Mouse (Mus musculus) MEL (cell line): ENCODE data around the gene Naa15.

Experiments used
- BHLHE40 ChIP-seq: IDR thresholded peaks from 2 replicates; pipeline ENCODE4 v1.6.1; 2012; ENCODE audit warnings: low read depth, mild to moderate bottlenecking, inconsistent platforms, low read length, improper control_type of control experiment, borderline replicate concordance
- CHD2 ChIP-seq: IDR thresholded peaks from 2 replicates; pipeline ENCODE4 v1.6.1; 2011; ENCODE audit warnings: low read length, improper control_type of control experiment
- CTCF ChIP-seq, 3 experiments: IDR thresholded peaks in 2 of 3; conservative IDR thresholded peaks in 1 of 3; 2 replicates each; pipeline ENCODE4 v1.5.1; 2011 to 2012; ENCODE audit warnings: low read length in 3 of 3, low read depth in 2 of 3, mild to moderate bottlenecking in 2 of 3, improper control_type of control experiment in 1 of 3, inconsistent platforms in 1 of 3, mixed read lengths in 1 of 3, moderate library complexity in 1 of 3; ENCODE audit not compliant: control insufficient read depth in 1 of 3, insufficient read depth in 1 of 3, poor library complexity in 1 of 3, severe bottlenecking in 1 of 3
- EP300 ChIP-seq, 2 experiments: IDR thresholded peaks; 2 replicates each; pipeline ENCODE4 v1.6.1; 2011; ENCODE audit warnings: improper control_type of control experiment in 2 of 2, low read length in 2 of 2, low read depth in 1 of 2, mild to moderate bottlenecking in 1 of 2
- GABPA ChIP-seq: IDR thresholded peaks from 2 replicates; pipeline ENCODE4 v1.6.1; 2012; ENCODE audit warnings: low read depth, mild to moderate bottlenecking, inconsistent platforms, low read length, improper control_type of control experiment, moderate library complexity
- GATA1 ChIP-seq: IDR thresholded peaks from 2 replicates; pipeline ENCODE4 v1.6.1; 2011; ENCODE audit warnings: low read depth, low read length, improper control_type of control experiment
- MAZ ChIP-seq: IDR thresholded peaks from 2 replicates; pipeline ENCODE4 v1.6.1; 2012; ENCODE audit warnings: low read depth, mild to moderate bottlenecking, inconsistent platforms, low read length, improper control_type of control experiment
- POLR2A ChIP-seq, 2 experiments: IDR thresholded peaks; 2 replicates each; pipeline ENCODE4 v1.6.1; 2011 to 2012; ENCODE audit warnings: low read length in 2 of 2, mild to moderate bottlenecking in 2 of 2, control low read depth in 1 of 2, improper control_type of control experiment in 1 of 2, low read depth in 1 of 2, moderate library complexity in 1 of 2; ENCODE audit not compliant: control insufficient read depth in 1 of 2, insufficient read depth in 1 of 2, poor library complexity in 1 of 2
- SIN3A ChIP-seq: IDR thresholded peaks from 2 replicates; pipeline ENCODE4 v1.6.1; 2012; ENCODE audit warnings: low read length, improper control_type of control experiment, inconsistent platforms
- SMC3 ChIP-seq: IDR thresholded peaks from 2 replicates; pipeline ENCODE4 v1.6.1; 2011; ENCODE audit warnings: low read depth, low read length, improper control_type of control experiment
- USF1 ChIP-seq: IDR thresholded peaks from 2 replicates; pipeline ENCODE4 v1.6.1; 2014; ENCODE audit warnings: low read depth, mild to moderate bottlenecking, inconsistent platforms, low read length, improper control_type of control experiment, moderate library complexity
- ZKSCAN1 ChIP-seq: IDR thresholded peaks from 2 replicates; pipeline ENCODE4 v1.6.1; 2012; ENCODE audit warnings: low read depth, mild to moderate bottlenecking, inconsistent platforms, low read length, improper control_type of control experiment, moderate library complexity

DNA sequence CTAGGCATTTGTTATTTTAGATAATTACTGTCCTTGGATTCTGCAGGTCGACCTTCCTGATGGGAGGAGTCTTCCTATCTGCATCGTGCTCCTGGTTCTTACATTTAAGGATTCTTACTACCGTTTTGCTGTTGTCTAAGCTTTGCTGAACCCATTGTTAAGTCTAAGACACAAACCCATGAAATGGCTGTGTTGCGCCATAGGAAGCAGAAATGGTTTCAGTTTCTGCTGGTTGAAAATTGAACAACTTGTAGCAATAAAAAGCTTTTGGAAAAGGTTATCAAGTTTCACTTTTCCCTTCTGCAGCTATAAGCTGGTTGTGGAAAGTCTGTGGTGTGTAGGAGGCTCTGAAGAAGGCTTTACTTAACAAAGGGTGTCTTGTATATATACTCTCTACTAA is 60.8 kb downstream of the Naa15 start:
- TF ChIP-seq POLR2A (IDR thresholded peaks at IDR 0.05; ENCODE audit: control insufficient read depth in 1 of 2, insufficient read depth in 1 of 2, low read depth in 1 of 2, low read length in 2 of 2, poor library complexity in 1 of 2) = no peak
- TF ChIP-seq EP300 (IDR thresholded peaks at IDR 0.05; ENCODE audit: low read depth in 1 of 2, low read length in 2 of 2) = no peak
- no peak for TF ChIP-seq CTCF (IDR thresholded peaks at IDR 0.05 in 2 of 3, conservative IDR thresholded peaks at IDR 0.05 in 1 of 3; ENCODE audit: control insufficient read depth in 1 of 3, insufficient read depth in 1 of 3, low read depth in 2 of 3, low read length in 3 of 3, poor library complexity in 1 of 3, severe bottlenecking in 1 of 3)
- no peak for TF ChIP-seq ZKSCAN1
- TF ChIP-seq CHD2 = no peak
- no peak for TF ChIP-seq SMC3
- TF ChIP-seq BHLHE40 = no peak
- TF ChIP-seq USF1 = no peak
- TF ChIP-seq GABPA = no peak
- no peak for TF ChIP-seq GATA1
- no peak for TF ChIP-seq SIN3A
- TF ChIP-seq MAZ = no peak
